32 mouse cellular contexts compared by ENCODE assay signal in the genomic region with DNA sequence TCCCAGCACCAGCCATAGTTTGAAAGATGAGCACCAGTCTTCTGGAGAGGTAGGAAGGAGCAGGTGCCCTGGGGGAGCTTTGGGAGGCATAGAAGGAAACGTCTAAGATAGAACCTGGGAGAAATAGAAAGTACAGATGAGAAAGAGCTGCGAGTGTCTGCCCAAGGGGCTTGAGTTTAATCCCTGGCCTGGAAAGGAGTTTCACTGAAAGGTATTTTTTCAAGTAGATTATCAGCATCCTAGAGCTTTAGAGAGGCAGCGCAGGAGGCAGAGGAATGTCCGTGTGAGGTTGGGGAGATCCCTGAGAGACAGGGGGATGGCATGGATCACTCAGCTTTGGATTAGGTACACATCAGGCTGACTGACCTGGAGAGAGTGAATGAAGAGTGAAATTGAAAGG. TPM values are rescaled to one million over a fixed set of nuclear protein-coding genes. Genes with fewer than 3 reads are reported as not detected.
"Had no signal": no experiment of that assay in that cellular context is flagged by ENCODE, and none has a peak within 500 bp of the region (broad histone marks: within the 10 kb centered on the region; RNA-seq: fewer than 3 reads in every experiment).

No protein-coding gene starts in this region.

- DNase-seq: cerebellum, adult 2 months; cerebellum, adult 8-10 months; cerebellum, adult 9-10 months; cerebellum, adult 9-11 months; cerebellum, postnatal 10 days; cerebellum, postnatal 14 days; cerebellum, postnatal 25 days; cerebellum, postnatal 36 days; embryo, embryonic 11 days; forebrain, postnatal 0 days; gastrocnemius, adult 2 months; gastrocnemius, postnatal 10 days; gastrocnemius, postnatal 14 days; gastrocnemius, postnatal 25 days; gastrocnemius, postnatal 36 days; heart, adult 18-20 months; heart, adult 2 months had no signal

- H3K27ac ChIP-seq: embryonic facial prominence, embryonic 10.5 days; embryonic facial prominence, embryonic 12.5 days; embryonic facial prominence, embryonic 13.5 days; embryonic facial prominence, embryonic 15.5 days; forebrain, embryonic 10.5 days; forebrain, embryonic 12.5 days; forebrain, embryonic 13.5 days; forebrain, embryonic 15.5 days; gastrocnemius, adult 2 months; heart, adult 2 months had no signal

- H3K9me3 ChIP-seq: embryonic facial prominence, embryonic 10.5 days; embryonic facial prominence, embryonic 12.5 days; embryonic facial prominence, embryonic 13.5 days; embryonic facial prominence, embryonic 15.5 days; forebrain, embryonic 10.5 days; forebrain, embryonic 12.5 days; forebrain, embryonic 13.5 days; forebrain, embryonic 15.5 days had no signal

- H3K4me1 ChIP-seq: embryonic facial prominence, embryonic 10.5 days; embryonic facial prominence, embryonic 12.5 days; embryonic facial prominence, embryonic 13.5 days; forebrain, embryonic 12.5 days; forebrain, embryonic 13.5 days; forebrain, embryonic 15.5 days had no signal

- H3K36me3 ChIP-seq: embryonic facial prominence, embryonic 10.5 days; embryonic facial prominence, embryonic 12.5 days; embryonic facial prominence, embryonic 13.5 days; embryonic facial prominence, embryonic 15.5 days; forebrain, embryonic 10.5 days; forebrain, embryonic 12.5 days; forebrain, embryonic 15.5 days had no signal

- H3K4me3 ChIP-seq: embryonic facial prominence, embryonic 10.5 days; embryonic facial prominence, embryonic 12.5 days; embryonic facial prominence, embryonic 13.5 days; embryonic facial prominence, embryonic 15.5 days; erythroblast, embryonic 14.5 days; forebrain, embryonic 10.5 days; forebrain, embryonic 12.5 days; forebrain, embryonic 13.5 days; forebrain, embryonic 15.5 days; gastrocnemius, adult 2 months; heart, adult 2 months had no signal

- H3K27me3 ChIP-seq: embryonic facial prominence, embryonic 12.5 days; embryonic facial prominence, embryonic 15.5 days; forebrain, embryonic 15.5 days had no signal

RNA-seq across cellular contexts. Expression of a gene that starts 27.7 kb away (rescaled TPM):
- total RNA-seq: common myeloid progenitor, adult 5-6 weeks; gastrocnemius, adult 18-20 months; gastrocnemius, adult 2 months; gastrocnemius, adult 8-10 months; gastrocnemius, postnatal 10 days; gastrocnemius, postnatal 14 days; gastrocnemius, postnatal 25 days; gastrocnemius, postnatal 36 days; gastrocnemius, postnatal 4 days; granulocyte monocyte progenitor cell, adult 5-6 weeks; heart, adult 18-20 months; heart, adult 2 months had no signal
- polyA plus RNA-seq: embryonic facial prominence, embryonic 15.5 days; erythroblast, embryonic 14.5 days; gonadal fat pad, adult 2 months; heart, adult 2 months had no signal
